Mouse (Mus musculus) lung, postnatal 0 days (tissue): ENCODE results near the gene Diras1. TPM values are rescaled to one million over a fixed set of nuclear protein-coding genes. Genes with fewer than 3 reads are reported as not detected.
"Not testable (repeated sequence)": the region's sequence is repeated elsewhere in the genome, so short reads cannot be mapped to it uniquely, and the experiment has no call there.

Experiments used
- ATAC-seq: fragments of 200-750 bp; cut with Nextera tagmentation; 2 replicates; pipeline ENCODE4 v1.8.0; 2017; ENCODE audit warnings: moderate library complexity
- DNase-seq: peaks from one replicate; pipeline ENCODE4 v3.0.0-alpha.2; 2016; ENCODE audit warnings: low spot score
- H3K27ac ChIP-seq: fragments of 300-500 bp; sonication (generic); 2 replicates; pipeline ENCODE4 v1.5.1; 2014; ENCODE audit warnings: antibody characterized with exemption, mild to moderate bottlenecking, low read length, mixed read lengths
- H3K27me3 ChIP-seq: fragments of 300-500 bp; sonication (generic); replicated peaks from 2 replicates; pipeline ENCODE4 v1.6.1; 2014; ENCODE audit warnings: low read length, mixed read lengths; ENCODE audit not compliant: insufficient read depth
- H3K36me3 ChIP-seq: fragments of 300-500 bp; sonication (generic); 2 replicates; pipeline ENCODE4 v1.6.1; 2014; ENCODE audit warnings: low read length, mixed read lengths; ENCODE audit not compliant: insufficient read depth
- H3K4me1 ChIP-seq: fragments of 300-500 bp; sonication (generic); 2 replicates; pipeline ENCODE4 v1.6.1; 2014; ENCODE audit warnings: antibody characterized with exemption, low read depth, low read length, mixed read lengths; ENCODE audit not compliant: insufficient read depth
- H3K4me2 ChIP-seq: fragments of 300-500 bp; sonication (generic); replicated peaks from 2 replicates; pipeline ENCODE4 v1.6.1; 2014; ENCODE audit warnings: low read depth, mild to moderate bottlenecking, low read length, moderate library complexity, mixed read lengths
- H3K4me3 ChIP-seq: fragments of 300-500 bp; sonication (generic); 2 replicates; pipeline ENCODE4 v1.5.1; 2014; ENCODE audit warnings: low read depth, low read length
- H3K9ac ChIP-seq: fragments of 300-500 bp; sonication (generic); replicated peaks from 2 replicates; pipeline ENCODE4 v1.6.1; 2014; ENCODE audit warnings: low read depth, mild to moderate bottlenecking
- H3K9me3 ChIP-seq: fragments of 300-500 bp; sonication (generic); 2 replicates; pipeline ENCODE4 v1.6.1; 2016; ENCODE audit warnings: low read length, mixed read lengths
- CTCF ChIP-seq: IDR thresholded peaks from 2 replicates; pipeline ENCODE4 v1.5.1; 2016; ENCODE audit warnings: antibody characterized with exemption, mild to moderate bottlenecking
- EP300 ChIP-seq: IDR thresholded peaks from 2 replicates; pipeline ENCODE4 v1.6.1; 2016; ENCODE audit warnings: antibody characterized with exemption, mild to moderate bottlenecking, control low read depth
- WGBS: fragments of 180-500 bp; shearing (Covaris S2); extraction: QIAGEN DNeasy Blood & Tissue Kit; methylation state at CpG from one replicate; pipeline ENCODE4 v1.1.7; 2014; 5-methylcytosine and 5-hydroxymethylcytosine counted together
- polyA plus RNA-seq: library from polyadenylated mRNA; unstranded; fragments of >200 nt; fragmentation: Nextera tagmentation; extraction: Ambion mirVana; gene quantifications from 2 replicates; pipeline ENCODE4 v1.2.1, GENCODE M21; 2015

Gene Diras1
- polyA plus RNA-seq, 1 experiment from 2014 or later = not detected

DNA sequence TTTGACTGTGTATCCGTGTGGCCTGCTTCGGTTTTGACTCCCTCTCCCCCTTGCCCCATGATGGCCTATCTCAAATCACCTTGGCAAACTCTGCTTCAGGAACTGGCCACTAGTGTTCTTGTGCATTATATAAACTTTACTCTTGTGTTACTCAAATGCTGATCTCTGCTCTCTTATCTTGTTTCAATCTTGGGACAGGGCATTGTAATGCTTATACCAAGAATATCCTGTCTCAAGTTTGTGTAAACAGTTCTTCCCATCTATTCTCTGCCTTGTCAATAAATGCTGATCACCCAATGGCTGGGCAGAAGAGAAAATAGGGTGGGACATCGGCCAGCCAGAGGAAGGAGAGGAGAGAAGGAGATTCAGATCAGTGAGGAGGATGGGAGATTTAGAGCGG, 37.2 kb upstream of the Diras1 start:
- Histone ChIP-seq H3K9ac (no peak overlapping the region), H3K4me2 (no peak overlapping the region), H3K4me1 (peaks cover 7% of the 10 kb centered on the region; the same call in 1 of the 2 replicates), H3K36me3 (no peaks in the 10 kb centered on the region), H3K9me3 (no peaks in the 10 kb centered on the region), H3K4me3 (no peak overlapping the region), H3K27me3 (no peaks in the 10 kb centered on the region), H3K27ac (no peak overlapping the region)
- peak; percentile 90 for TF ChIP-seq EP300
- no peak for TF ChIP-seq CTCF
- DNase-seq = peak; percentile 40
- WGBS = 50% methylated on average over 4 of the region's 4 CpGs
- ATAC-seq = peak; percentile 13

- Histone ChIP-seq H3K27ac (peak within 1 kb of the TSS; percentile 32; the same call in 1 of the 2 replicates), H3K9me3 (no peaks in the 10 kb centered on the region), H3K27me3 (no peaks in the 10 kb centered on the region), H3K4me1 (peaks cover 7% of the 10 kb centered on the region; the same call in 1 of the 2 replicates), H3K36me3 (no peaks in the 10 kb centered on the region), H3K4me2 (peak within 1 kb of the TSS; percentile 84), H3K9ac (peak within 1 kb of the TSS; percentile 84), H3K4me3 (peak within 1 kb of the TSS; percentile 83)
- DNase-seq (peak; percentile 100), ATAC-seq (peak; percentile 98)
- WGBS = under 1% methylated on average over 48 of the region's 48 CpGs
- TF ChIP-seq EP300 = no peak
- no peak for TF ChIP-seq CTCF
Observed at GRCm38 (mm10) chr10:81059603-81060543, 34.4 kb upstream of the Diras1 start, which contains the start of gene Sgta. Sgta (minus strand) TSS chr10:81060181.

- Histone ChIP-seq H3K9ac (0 out of 2 replicates have a peak overlapping the region, but pooled peaks have one; percentile 84), H3K4me3 (0 out of 2 replicates have a peak overlapping the region, but pooled peaks have one; percentile 83), H3K27me3 (no peaks in the 10 kb centered on the region), H3K4me1 (peaks cover 7% of the 10 kb centered on the region; the same call in 1 of the 2 replicates), H3K36me3 (no peaks in the 10 kb centered on the region), H3K4me2 (peak overlapping the region; percentile 84), H3K27ac (no peak overlapping the region), H3K9me3 (no peaks in the 10 kb centered on the region)
- DNase-seq = no peak
- no peak for ATAC-seq
- WGBS = 72% methylated on average over 6 of the region's 6 CpGs
- TF ChIP-seq CTCF (no peak), EP300 (no peak)
Observed at GRCm38 (mm10) chr10:81058896-81059295, 33.4 kb upstream of the Diras1 start.

- ATAC-seq (no peak), DNase-seq (no peak)
- Histone ChIP-seq H3K36me3 (no peaks in the 10 kb centered on the region), H3K9ac (no peak overlapping the region), H3K27ac (no peak overlapping the region), H3K4me3 (no peak overlapping the region), H3K4me2 (no peak overlapping the region), H3K9me3 (no peaks in the 10 kb centered on the region), H3K4me1 (peaks cover 7% of the 10 kb centered on the region; the same call in 1 of the 2 replicates), H3K27me3 (no peaks in the 10 kb centered on the region)
- TF ChIP-seq EP300 (no peak), CTCF (no peak)
- WGBS = 87% methylated on average over 23 of the region's 23 CpGs
Observed at GRCm38 (mm10) chr10:81057406-81058130, 32.1 kb upstream of the Diras1 start.

- not testable (repeated sequence) for H3K27ac ChIP-seq, H3K9ac ChIP-seq, H3K9me3 ChIP-seq, H3K4me1 ChIP-seq, H3K4me2 ChIP-seq, ATAC-seq, H3K27me3 ChIP-seq, H3K4me3 ChIP-seq, DNase-seq
- 72% methylated on average over 10 of the region's 11 CpGs for WGBS
- H3K36me3 ChIP-seq = peaks cover 10% of the 10 kb centered on the region
Observed at GRCm38 (mm10) chr10:81055802-81056340, 30.4 kb upstream of the Diras1 start.

DNA sequence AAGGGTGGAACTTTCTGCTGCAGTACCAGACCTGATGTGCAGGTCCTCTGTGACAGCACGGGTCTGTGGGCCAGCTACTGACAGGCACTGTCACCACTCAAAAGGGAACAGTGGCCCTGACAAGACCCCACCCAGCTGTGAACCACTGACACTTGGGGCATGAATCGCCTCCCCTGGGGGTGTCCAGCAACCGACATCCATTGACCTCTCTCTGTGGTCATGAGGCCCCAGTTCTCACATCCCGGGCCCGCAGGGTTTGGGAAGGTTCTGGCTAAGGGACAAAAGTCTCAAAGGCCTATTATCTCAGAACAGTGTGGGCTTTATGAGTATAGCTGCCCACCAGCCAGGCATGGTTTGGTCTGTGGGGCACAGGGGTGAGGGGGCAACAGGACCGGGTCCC, 29.7 kb upstream of the Diras1 start:
- Histone ChIP-seq H3K9me3 (no peaks in the 10 kb centered on the region), H3K9ac (no peak overlapping the region), H3K27me3 (no peaks in the 10 kb centered on the region), H3K4me2 (no peak overlapping the region), H3K4me1 (peaks cover 7% of the 10 kb centered on the region; the same call in 1 of the 2 replicates), H3K4me3 (no peak overlapping the region), H3K27ac (no peak overlapping the region), H3K36me3 (peaks cover 13% of the 10 kb centered on the region)
- DNase-seq = no peak
- no peak for ATAC-seq
- no peak for TF ChIP-seq CTCF
- TF ChIP-seq EP300 = no peak
- WGBS = 88% methylated on average over 6 of the region's 6 CpGs
